Mouse (Mus musculus) left cerebral cortex, adult 18-20 months (tissue): ENCODE results near the gene Pprc1. TPM values are rescaled to one million over a fixed set of nuclear protein-coding genes. Genes with fewer than 3 reads are reported as not detected.

Source experiments
- DNase-seq, 2 experiments: peaks; one replicate each; pipeline ENCODE4 v3.0.0; 2021 to 2022; ENCODE audit warnings: low spot score in 2 of 2, mixed read lengths in 1 of 2
- long read RNA-seq, 2 experiments: library from polyadenylated mRNA; stranded (forward); transcript quantifications; one replicate each; pipeline ENCODE4 v2.0.0; 2021
- total RNA-seq, 2 experiments: library from RNA; stranded (reverse); gene quantifications; 2 replicates each; pipeline ENCODE4 v1.2.3; 2021

Gene Pprc1
- 10 to 100 TPM; 26.1 to 33.3 TPM for total RNA-seq
- long read RNA-seq, experiment 1, full-length matches to known transcripts: 1 of 8 reads
- long read RNA-seq, experiment 1, partial matches to known transcripts: 1 of 8 reads
- long read RNA-seq, experiment 1, other reads (novel, unspliced or antisense): 6 of 8 reads
- long read RNA-seq, experiment 2, partial matches to known transcripts: 1 of 4 reads
- long read RNA-seq, experiment 2, other reads (novel, unspliced or antisense): 3 of 4 reads

DNA sequence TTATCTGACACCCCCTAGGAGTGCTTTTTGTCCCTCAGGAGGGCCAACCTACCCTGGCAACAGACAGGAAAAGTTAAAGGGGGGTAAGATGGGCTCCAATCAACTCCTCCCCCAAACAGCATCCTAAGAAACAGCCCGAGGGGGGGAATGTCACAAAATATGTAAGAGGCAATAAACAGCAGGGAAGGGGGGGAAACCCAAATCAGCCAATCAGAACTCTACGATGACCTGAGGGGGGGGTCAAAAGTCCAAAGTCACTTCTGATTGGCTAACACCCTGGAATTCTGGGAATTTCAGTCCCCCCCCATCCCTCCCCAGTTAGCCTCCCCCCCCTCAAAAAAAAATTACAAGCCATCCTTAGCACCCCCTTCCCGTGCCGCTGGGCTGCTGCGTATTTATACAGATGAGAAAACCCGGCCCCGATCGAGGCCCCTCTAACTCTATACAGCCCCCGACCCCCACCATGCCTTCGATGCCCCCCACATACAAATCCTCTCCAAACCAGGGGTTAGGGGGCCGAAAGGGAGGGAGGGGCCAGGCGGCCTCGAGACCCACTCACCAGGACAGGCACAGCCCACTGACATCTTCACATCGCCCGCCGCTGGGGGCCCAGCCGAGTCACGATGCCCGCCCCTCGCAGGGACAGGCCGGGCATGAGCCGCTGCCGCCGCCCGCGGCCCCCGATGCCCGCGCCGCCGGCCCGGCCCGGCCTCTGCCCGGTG lies at the start of gene Pprc1:
TSS of gene Pprc1 (plus strand) at position 616 of the 722 bp plus-strand sequence.
- no peak for DNase-seq

DNA sequence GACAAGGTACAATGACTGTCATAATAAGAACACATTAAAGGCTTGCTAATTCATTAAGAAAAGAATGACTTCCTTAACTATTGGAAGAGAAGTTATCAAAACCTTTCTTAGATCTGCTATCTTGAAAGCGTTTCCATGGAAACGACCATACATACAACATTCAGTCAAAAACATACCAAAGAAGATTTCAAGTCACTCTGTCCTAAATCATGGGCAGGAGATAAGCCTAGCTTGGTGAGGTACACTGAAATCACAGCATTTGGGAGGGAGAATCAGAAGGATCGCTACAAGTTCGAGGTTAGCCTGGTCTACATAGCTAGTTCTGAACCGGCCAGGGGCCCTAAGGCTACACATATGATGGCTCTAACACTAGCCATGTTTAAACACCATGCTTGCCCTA lies 47.3 kb upstream of the Pprc1 start:
- no peak for DNase-seq

DNA sequence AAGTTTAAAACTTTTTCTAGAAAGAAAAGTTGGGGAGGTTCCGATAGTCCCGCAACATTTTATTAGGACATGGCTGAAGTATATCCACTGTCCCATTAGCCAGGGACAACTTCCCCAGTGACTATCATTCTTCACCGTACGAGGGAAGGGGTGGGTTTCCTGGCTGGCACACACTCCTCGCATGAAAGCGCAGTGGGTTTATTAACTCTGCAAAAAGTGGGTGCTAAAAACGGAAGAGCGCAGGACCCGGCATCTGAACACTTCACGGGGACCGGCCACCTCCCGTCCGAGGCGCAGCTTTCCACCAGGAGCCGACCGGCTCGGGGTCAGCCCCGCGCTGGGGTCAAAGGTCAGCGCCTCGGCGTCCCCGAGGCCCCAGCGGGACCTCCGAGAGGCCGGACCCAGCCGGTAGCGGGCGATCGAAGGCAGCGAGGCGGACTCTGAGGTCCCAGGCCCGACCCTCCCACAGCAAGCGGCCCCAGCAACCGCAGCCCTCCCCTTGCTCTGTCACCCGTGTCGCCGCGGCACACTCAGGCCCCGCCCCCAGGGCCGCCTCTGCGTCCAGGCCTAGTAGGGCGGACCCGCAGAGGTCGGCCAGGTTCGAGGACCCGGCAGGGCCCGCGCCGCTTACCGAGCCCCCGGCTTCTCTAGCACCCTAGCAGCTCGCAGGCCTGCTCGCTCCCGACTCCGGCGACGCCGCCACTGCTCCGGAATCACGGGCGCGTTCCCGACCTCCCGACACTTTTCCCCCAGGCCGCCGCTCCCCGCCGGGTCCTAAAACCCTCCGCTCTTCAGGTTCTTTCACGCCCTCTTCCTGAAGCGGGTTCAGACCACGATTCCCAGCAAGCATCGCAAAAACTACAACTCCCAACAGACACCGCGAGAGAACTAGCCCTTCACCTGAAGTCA lies 46.6 kb upstream of the Pprc1 start, which contains the start of gene Armh3:
TSS of gene Armh3 (minus strand) at position 704 of the 909 bp plus-strand sequence.
- peak; percentile 92 to 96 for DNase-seq

DNA sequence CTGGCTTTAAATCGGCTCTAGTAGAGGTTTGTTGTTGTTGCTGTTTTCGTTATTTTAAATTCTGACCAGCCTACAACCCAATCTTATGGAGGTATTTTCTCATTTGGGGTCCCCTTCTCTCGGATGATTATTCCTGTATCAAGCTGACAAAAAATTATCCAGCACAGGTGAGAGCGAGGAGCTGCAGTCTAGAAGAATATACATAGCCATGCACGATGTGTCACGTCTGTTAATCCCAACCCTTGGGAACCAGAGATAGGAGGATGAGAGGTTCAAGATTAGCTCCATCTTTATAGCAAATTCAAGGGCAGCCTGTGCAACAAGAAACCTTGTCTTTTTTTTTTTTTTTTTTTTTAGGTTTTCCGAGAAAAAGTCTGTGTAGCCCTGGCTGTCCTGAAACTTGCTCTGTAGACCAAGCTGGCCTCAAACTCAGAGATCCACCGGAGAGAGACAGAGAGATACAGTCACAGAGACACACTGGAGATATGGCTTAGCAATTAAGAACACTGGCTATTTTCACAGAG lies 45.9 kb upstream of the Pprc1 start:
- DNase-seq: no peak

DNA sequence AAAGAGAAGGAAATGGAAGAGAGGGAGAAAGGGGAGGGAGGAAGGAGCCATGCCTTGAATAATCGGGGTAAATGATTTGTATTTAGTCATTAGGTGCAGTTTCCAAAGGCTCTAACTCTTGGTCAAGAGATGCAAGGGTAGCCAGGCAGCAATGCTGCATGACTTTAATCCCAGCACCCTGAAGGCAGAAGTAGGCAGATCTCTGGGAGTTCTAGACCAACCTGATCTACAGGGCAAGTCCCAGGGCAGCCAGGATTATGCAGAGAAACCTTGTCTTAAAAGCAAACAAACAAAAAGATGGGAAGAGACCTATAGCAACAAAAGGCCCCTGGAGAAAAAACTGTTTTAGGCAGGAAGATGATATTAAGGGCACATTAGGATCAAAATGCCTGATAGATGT lies 45.3 kb upstream of the Pprc1 start:
- DNase-seq: no peak

DNA sequence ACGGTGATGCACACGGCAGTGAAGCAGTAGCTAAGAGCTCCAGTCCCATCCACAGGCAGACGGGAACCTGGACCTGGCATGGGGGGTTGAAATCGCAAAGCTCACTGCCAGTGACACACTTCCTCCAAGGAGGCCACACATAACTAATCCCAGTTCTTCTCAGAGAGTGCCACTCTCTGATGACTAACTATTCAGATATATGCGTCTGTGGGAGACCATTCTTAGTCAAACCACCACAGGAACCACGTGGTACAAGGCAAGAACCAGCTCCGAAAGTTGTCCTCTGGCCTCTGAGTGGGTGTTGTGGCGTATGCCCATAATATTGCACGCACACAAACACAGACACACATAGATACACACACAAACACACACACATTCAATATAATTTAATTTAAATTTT lies 42.4 kb upstream of the Pprc1 start:
- no peak for DNase-seq

DNA sequence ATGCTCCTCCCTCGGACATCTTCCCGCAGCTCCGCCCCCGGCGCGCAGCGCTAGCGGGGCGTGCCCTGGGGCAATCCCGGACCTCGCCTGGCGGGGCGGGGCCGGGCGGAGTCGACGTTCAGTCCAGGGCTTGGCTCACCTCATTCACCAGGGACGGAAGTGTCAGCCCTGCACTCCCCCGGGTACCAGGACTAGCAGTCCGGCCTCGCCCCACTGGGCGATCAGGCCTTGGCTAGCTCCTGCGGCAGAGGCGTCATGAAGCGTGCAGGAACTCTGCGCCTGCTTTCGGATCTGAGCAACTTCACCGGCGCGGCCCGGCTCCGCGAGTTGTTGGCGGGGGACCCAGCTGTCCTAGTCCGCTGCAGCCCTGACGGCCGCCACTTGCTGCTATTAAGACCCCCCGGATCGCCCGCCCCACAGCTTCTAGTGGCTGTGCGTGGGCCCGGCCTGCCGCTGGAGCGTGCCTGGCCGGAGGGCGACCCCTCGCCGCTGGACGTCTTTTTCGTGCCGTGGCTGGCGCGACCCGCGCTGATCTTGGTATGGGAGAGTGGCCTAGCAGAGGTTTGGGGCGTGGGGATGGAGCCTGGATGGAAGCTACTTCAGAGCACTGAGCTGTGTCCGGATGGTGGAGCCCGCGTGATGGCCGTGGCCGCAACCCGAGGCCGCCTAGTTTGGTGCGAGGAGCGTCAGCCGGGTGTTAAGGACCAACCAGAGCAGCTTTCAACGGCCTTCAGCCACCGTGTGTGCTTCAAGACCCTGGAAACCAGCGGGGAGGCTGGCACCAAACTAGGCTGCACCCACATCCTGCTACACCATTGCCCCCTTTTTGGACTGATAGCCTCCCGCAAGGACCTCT lies 41.1 kb upstream of the Pprc1 start, which contains the start of gene Hps6:
TSS of gene Hps6 (plus strand) at position 138 of the 856 bp plus-strand sequence.
- peak; percentile 66 to 78 for DNase-seq

DNA sequence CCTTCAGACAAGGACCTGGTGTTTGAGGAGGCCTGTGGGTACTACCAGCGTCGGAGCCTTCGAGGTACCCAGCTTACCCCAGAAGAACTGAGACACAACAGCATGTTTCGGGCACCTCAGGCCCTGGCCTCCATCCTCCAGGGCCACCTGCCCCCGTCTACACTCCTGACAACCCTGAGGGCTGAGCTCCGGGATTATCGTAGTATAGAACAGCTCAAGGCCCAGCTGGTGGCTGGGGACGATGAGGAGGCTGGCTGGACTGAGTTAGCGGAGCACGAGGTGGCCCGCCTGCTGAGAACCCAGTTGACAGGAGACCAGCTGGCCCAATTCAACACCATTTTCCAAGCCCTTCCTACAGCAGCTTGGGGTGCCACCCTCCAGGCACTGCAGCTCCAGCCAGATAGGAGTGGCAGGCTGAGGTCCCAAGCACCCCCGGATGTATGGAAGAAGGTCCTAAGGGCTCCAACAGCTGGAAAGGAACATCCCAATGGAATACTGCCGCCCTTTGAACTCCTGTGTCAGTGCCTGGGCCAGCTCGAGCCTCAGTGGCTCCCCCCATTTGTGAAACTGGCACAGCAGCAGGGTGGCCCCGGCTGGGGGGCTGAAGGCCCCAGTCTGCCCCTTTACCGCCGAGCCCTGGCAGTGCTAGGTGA lies 39.7 kb upstream of the Pprc1 start:
- no peak for DNase-seq

DNA sequence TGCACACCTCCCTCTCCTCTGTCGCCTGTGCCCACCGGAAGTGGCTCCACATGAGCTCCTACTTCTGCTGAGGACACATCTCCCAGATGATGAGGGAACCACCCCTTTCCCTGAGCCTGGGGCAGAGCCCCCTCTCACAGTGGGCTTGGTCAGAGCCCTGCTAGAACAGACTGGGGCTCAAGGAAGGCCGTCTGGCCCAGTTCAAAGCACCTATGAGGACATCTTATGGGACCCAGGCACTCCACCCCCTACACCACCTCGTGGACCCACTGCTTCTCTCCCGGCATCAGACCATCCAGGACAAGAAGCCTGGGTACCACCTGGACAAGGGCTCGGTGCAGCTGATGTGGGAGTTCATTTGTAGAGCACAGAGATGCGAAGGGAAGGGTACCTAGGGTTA lies 39.0 kb upstream of the Pprc1 start:
- no peak for DNase-seq

DNA sequence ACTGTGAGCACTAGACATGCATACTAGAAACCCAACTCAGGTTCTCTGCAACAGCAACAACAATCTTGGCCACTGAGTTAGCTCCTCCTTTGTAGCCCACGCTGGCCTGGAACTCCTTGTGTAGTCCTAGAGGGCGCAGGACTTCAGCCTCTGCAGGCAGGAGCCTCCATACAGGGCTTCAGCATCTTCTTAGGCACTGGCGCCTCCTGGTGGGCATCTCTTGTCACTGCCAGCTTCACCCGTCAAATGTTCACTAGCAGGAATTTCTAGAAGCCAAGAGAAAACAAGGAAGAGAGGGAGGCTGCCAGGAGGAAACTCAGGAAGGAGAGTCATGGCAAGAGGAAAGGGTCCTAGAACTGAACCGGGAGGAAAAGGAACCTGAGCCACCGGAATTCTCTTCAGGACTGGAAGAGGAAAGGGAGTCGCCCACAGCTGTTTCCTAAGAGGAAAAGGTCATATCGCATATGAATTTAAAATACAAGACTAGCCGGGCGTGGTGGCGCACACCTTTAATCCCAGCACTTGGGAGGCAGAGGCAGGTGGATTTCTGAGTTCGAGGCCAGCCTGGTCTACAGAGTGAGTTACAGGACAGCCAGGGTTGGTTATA lies 30.0 kb upstream of the Pprc1 start:
- DNase-seq: peak; percentile 88 to 91

DNA sequence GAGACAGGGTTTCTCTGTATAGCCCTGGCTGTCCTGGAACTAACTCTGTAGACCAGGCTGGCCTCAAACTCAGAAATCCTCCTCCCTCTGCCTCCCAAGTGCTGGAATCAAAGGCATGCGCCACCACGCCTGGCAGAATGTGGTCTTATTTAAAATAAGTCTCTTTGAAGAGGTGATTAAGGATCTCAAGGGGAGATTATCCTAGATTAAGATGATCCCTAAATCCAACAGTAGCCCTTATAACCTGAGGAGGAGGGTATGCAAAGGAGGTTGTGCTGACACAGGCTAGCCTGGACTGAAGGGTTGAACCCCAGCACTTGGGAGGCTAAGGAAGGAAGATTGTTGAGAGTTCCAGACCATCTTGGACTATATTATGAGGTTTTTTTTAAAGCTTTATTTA lies 28.7 kb upstream of the Pprc1 start:
- no peak for DNase-seq

DNA sequence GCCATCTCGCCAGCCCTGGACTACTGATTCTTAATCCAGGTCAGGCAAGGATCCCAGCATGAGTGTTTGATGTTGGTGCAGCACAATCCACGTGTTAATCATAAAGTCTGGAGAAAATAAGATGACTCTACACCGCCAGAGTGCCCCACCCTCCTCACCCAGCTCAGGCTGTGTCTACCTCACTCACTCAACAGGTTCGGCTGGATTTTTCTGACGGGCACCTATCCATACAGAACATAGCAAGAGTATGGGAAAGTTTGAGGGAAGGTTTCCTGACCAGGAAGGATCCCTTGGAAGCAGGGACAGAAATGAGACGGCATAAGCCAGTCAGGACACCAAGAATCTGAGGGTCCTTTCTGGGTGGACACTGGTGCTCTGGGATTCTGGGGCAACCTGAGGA lies 19.7 kb upstream of the Pprc1 start:
- DNase-seq: no peak

DNA sequence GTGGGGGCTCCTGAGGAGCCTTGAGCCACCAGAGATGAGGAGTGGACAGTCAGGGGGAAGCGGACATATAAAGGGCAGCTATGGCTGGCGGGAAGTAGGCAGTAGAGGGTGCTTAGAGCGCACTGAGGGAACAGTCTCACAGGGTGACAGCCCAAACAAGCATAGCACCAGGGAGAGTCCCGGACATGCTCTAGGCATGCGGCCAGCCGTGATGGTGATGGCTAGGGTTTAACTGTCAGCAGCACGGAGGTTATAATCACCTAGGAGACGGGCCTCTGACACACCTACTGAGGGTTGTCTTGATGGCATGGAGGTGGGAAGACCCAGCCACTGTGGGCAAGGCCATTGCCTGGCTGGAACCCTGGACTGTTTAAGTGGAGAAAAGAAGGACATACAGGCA lies 18.1 kb upstream of the Pprc1 start:
- no peak for DNase-seq

DNA sequence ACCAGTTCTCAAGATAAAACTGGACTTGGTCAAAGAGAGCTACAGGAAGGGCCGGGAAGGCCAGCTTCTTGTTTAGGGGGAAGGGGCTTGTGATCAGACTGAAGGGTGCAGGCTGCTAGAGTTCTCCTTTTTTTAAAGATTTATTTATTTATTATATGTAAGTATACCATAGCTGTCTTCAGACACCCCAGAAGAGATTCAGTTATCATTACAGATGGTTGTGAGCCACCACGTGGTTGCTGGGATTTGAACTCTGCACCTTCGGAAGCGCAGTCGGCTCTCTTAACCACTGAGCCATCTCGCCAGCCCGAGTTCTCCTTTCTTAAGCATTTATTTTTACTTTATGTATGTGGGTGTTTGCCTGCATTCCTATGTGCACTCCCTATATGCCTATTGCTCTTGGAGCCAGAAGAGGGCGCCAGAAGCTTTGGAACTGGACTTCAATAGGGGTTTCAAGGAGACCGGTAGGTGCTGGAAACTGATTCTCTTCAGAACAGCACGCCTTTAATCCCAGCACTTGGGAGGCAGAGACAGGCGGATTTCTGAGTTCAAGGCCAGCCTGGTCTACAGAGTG lies 15.9 kb upstream of the Pprc1 start:
- no peak for DNase-seq

DNA sequence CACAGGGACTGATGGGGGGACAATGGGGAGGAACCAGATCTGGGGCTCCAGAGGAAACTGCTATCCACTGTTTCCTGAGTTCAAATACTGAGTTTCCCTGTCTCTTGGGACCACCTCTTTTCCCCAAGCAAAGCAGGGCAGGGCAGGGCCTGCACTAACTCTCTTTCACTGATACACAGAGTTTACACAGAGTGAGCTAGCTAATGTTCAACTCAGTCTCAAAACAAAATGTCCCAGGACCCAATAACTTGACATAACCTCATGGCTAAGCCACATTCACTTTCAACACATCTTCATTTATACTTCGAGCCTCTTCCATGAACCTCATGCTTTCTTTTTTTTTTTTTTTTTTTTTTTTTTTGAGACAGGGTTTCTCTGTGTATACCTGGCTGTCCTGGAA lies 15.0 kb upstream of the Pprc1 start:
- DNase-seq: no peak

DNA sequence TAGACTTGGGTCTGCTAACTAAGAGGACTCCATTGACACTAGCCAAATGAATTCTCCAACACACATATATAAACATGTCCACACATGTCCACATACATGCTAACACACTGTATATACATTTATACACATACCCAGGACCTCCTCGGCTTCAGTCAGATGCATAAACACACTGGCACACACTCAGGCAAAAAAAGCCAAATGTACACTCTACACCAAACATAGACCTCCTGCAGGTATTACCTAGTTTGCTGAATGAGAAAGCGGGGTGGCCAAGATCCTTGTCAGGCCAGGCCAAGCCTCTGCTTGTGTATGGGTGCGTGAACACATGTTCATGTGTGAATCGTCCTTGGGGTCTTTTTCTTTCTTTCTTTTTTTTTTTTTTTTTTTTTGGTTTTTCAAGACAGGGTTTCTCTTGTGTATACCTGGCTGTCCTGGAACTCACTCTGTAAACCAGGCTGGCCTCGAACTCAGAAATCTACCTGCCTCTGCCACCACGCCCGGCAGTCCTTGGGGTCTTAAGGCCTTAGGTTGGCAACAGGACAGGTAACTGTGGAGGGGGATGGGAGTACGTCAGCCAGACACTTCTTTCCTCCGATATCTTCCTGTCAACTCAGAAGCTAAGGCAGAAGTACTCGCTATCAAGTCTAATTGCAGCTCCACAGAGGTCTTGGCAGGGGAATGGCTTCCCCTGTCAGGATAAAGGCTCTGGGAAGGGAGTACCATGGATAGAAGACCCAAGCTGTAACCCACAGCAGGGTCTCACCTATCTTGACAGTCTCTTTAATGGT lies 14.3 kb upstream of the Pprc1 start:
- no peak for DNase-seq

DNA sequence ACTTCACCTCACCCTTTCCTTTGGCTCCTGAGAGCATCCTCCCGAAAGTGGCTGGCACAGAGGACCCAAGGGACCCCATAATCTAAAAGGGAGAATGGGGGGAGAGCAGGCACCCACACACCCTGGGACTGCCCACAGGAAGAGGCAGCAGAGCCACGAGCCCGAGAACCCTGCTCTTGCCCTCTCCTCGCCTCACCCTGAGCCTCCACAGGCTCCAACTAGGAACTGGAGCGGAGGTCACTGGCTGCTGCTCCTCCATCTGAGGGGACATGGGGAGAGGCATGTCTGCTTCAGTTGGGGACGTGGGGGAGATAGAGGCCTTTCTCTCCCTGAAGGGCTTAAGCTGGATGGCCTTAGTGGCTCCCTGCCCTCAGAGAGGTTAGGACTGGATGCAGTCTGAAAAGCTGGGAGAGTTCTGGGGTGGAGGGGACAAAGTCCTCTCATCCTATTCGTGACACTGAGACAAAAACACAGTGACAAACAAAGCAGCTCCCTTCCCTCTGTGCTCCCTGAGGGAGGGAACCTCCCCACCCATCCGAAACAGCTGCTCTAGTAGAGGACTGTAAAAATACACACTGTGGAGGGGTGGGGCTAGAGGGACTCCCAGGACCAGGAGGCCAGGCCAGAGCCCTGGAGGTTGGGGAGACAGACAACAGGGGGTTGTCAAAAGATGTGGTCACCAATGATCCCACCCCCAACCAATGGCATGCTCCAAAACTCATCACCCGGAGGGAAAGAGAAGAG lies 12.8 kb upstream of the Pprc1 start:
- DNase-seq: no peak
